Mouse (Mus musculus) heart, adult 9 months (tissue): Measurements from ENCODE around the gene Mup12.
"Not testable (repeated sequence)": the region's sequence is repeated elsewhere in the genome, so short reads cannot be mapped to it uniquely, and the experiment has no call there.

Experiments
- DNase-seq, 2 experiments: peaks; one replicate each; pipeline ENCODE4 v3.0.0; 2022; ENCODE audit warnings: low spot score in 2 of 2

The Mup12 gene

GRCm38 (mm10) chr4:60741226-60741625, at the start of gene Mup12:
Gene Mup12, minus strand, starts transcription at chr4:60741326.
- DNase-seq = not testable (repeated sequence)
